Mouse (Mus musculus) forebrain, embryonic 12.5 days (tissue): ENCODE measurements around the gene Slfn2. TPM values are rescaled to one million over a fixed set of nuclear protein-coding genes. Genes with fewer than 3 reads are reported as not detected.
"Not testable (repeated sequence)": the region's sequence is repeated elsewhere in the genome, so short reads cannot be mapped to it uniquely, and the experiment has no call there.

ENCODE experiments used
- ATAC-seq: fragments of 200-750 bp; cut with Nextera tagmentation; 2 replicates; pipeline ENCODE4 v1.8.0; 2017; ENCODE audit warnings: moderate TSS enrichment; ENCODE audit not compliant: low FRiP score
- H3K27ac ChIP-seq: fragments of 300-500 bp; sonication (generic); 2 replicates; pipeline ENCODE4 v1.5.1; 2016; ENCODE audit warnings: mild to moderate bottlenecking
- H3K27me3 ChIP-seq: fragments of 300-500 bp; sonication (generic); 2 replicates; pipeline ENCODE4 v1.6.1; 2016; ENCODE audit warnings: mild to moderate bottlenecking
- H3K36me3 ChIP-seq: fragments of 300-500 bp; sonication (generic); replicated peaks from 2 replicates; pipeline ENCODE4 v1.6.1; 2016; ENCODE audit warnings: mild to moderate bottlenecking
- H3K4me1 ChIP-seq: fragments of 300-500 bp; sonication (generic); 2 replicates; pipeline ENCODE4 v1.6.1; 2016
- H3K4me2 ChIP-seq: fragments of 300-500 bp; sonication (generic); 2 replicates; pipeline ENCODE4 v1.6.1; 2016; ENCODE audit warnings: mild to moderate bottlenecking, moderate library complexity
- H3K4me3 ChIP-seq: fragments of 300-500 bp; sonication (generic); replicated peaks from 2 replicates; pipeline ENCODE4 v1.5.1; 2016; ENCODE audit warnings: mild to moderate bottlenecking
- H3K9ac ChIP-seq: fragments of 300-500 bp; sonication (generic); 2 replicates; pipeline ENCODE4 v1.6.1; 2016; ENCODE audit warnings: mild to moderate bottlenecking
- H3K9me3 ChIP-seq: fragments of 300-500 bp; sonication (generic); 2 replicates; pipeline ENCODE4 v1.6.1; 2016
- WGBS: fragments of 180-500 bp; shearing (Covaris S2); methylation state at CpG from one replicate; pipeline ENCODE4 v1.1.7; 2016; 5-methylcytosine and 5-hydroxymethylcytosine counted together
- polyA plus RNA-seq: library from polyadenylated mRNA; unstranded; fragments of >200 nt; fragmentation: Nextera tagmentation; extraction: Ambion mirVana; gene quantifications from 2 replicates; pipeline ENCODE4 v1.2.1, GENCODE M21; 2016

The Slfn2 gene
- 0.96 and 1.2 TPM in 2 replicates for polyA plus RNA-seq

- no peaks in the 10 kb centered on the region for H3K36me3 ChIP-seq
- H3K27ac ChIP-seq: no peak within 1 kb of the TSS
- H3K9me3 ChIP-seq: no peaks in the 10 kb centered on the region
- no peak for ATAC-seq
- 84% methylated on average over 2 of the region's 2 CpGs for WGBS
- no peak within 1 kb of the TSS for H3K4me3 ChIP-seq
- H3K9ac ChIP-seq: no peak within 1 kb of the TSS
- H3K4me1 ChIP-seq: no peaks in the 10 kb centered on the region; the same call in 1 of the 2 replicates
- H3K27me3 ChIP-seq: peaks cover 2% of the 10 kb centered on the region; the same call in 1 of the 2 replicates
- no peak within 1 kb of the TSS for H3K4me2 ChIP-seq
These were observed at the start of gene Slfn2 for GRCm38 (mm10) chr11:83064946-83065345. Gene Slfn2, plus strand, starts transcription at chr11:83065112.

DNA sequence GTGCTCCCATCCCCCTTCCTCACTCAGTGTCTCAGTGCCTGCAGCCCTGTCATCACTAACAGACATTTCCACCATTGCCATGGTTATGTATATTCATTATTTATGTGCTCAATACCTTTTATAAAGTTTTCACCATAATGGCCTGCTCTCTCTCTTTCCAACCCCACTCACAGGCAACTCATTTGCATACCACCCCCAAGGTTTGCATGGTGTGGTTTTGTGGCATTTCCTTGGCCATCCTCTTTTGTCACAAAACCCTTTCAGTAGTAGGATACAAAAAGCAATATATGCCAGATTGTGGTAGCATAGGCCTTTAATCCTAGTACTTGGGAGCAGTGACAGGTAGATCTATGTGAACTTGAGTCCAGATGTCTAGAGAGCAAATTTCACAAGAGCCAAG is 48.8 kb upstream of the Slfn2 start:
- H3K4me3 ChIP-seq: no peak overlapping the region
- ATAC-seq: no peak
- H3K9me3 ChIP-seq: no peaks in the 10 kb centered on the region
- H3K36me3 ChIP-seq: no peaks in the 10 kb centered on the region
- H3K4me1 ChIP-seq: no peaks in the 10 kb centered on the region
- H3K27ac ChIP-seq: no peak overlapping the region
- no peak overlapping the region for H3K4me2 ChIP-seq
- H3K27me3 ChIP-seq: no peaks in the 10 kb centered on the region
- H3K9ac ChIP-seq: no peak overlapping the region

DNA sequence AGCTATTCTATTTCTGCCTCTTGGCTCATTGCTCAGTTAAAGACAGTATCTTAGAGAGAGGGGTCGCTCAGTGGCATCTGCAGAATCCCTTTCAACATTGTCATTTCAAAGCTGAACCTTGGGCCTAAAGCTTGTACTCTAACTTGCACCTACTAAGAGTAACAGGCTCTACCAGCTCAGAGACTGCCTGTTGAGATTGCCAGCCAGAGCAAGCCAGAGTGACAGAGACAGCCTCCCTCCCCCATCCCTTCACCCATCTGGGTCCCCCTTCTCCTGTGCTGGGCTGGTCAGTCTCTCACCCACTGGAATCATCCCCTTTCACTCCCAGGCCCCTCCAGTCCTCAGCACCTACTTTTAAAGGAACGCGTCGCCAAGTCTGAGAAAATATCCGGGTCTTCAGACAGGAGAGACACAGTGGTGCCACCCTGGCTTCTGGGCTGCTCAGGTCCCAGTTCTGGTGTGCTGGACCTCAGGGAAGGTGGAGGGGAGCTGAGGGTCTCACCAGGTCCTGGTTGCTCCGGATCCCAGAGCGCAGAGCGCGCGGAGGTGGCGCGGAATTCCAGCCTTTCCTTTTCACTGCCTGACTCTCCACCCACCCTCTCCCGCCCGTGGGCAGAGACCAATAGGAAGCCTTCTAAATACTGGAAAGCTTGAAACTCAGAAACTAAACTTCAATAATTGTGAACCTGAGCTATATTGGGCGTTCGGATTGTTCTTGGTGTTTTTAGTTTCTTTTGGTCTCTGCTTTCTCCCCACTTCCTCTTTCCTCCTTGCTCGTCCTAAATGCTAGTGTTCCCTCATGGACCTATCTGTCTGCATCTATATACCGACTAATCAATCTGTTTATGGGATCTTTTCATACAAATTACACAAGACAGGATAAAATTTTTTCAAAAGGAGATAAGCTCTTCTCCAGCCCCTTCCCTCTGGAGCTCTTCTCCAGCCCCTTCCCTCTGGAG is 45.1 kb upstream of the Slfn2 start:
- H3K36me3 ChIP-seq, ATAC-seq: not testable (repeated sequence)
- 83% methylated on average over 18 of the region's 18 CpGs for WGBS

GRCm38 (mm10) chr11:83020621-83021020 is 44.3 kb upstream of the Slfn2 start, which contains the start of gene Slfn8:
Gene Slfn8, minus strand, starts transcription at chr11:83020810.
- no peak for ATAC-seq
- H3K4me1 ChIP-seq: no peaks in the 10 kb centered on the region
- no peak within 1 kb of the TSS for H3K9ac ChIP-seq
- no peak within 1 kb of the TSS for H3K4me2 ChIP-seq
- H3K36me3 ChIP-seq: no peaks in the 10 kb centered on the region
- WGBS: 76% methylated on average over 5 of the region's 5 CpGs
- H3K27me3 ChIP-seq: no peaks in the 10 kb centered on the region
- no peak within 1 kb of the TSS for H3K27ac ChIP-seq
- H3K9me3 ChIP-seq: no peaks in the 10 kb centered on the region
- no peak within 1 kb of the TSS for H3K4me3 ChIP-seq

More for the DNA sequence above, 45.1 kb upstream of the Slfn2 start:
- not testable (repeated sequence) for H3K4me3 ChIP-seq, H3K27me3 ChIP-seq, H3K9ac ChIP-seq, H3K27ac ChIP-seq, H3K4me2 ChIP-seq, H3K4me1 ChIP-seq, H3K9me3 ChIP-seq

- not testable (repeated sequence) for ATAC-seq, H3K9me3 ChIP-seq, H3K4me3 ChIP-seq, H3K36me3 ChIP-seq, H3K4me1 ChIP-seq, H3K27ac ChIP-seq, H3K9ac ChIP-seq, H3K4me2 ChIP-seq
- WGBS: 83% methylated on average over 3 of the region's 3 CpGs
- 0 out of 2 replicates have a peak, but pooled peaks cover 14% of the 10 kb centered on the region for H3K27me3 ChIP-seq
These were observed 26.2 kb upstream of the Slfn2 start for GRCm38 (mm10) chr11:83038686-83039085.

- H3K9ac ChIP-seq: no peak overlapping the region
- 57% methylated on average over 1 of the region's 1 CpGs for WGBS
- no peaks in the 10 kb centered on the region for H3K9me3 ChIP-seq
- H3K4me3 ChIP-seq: no peak overlapping the region
- H3K36me3 ChIP-seq: no peaks in the 10 kb centered on the region
- H3K4me1 ChIP-seq: no peaks in the 10 kb centered on the region
- H3K4me2 ChIP-seq: no peak overlapping the region
- no peak for ATAC-seq
- 0 out of 2 replicates have a peak, but pooled peaks cover 14% of the 10 kb centered on the region for H3K27me3 ChIP-seq
- no peak overlapping the region for H3K27ac ChIP-seq
These were observed 25.8 kb upstream of the Slfn2 start for GRCm38 (mm10) chr11:83039156-83039555.

GRCm38 (mm10) chr11:83039796-83040195 is 25.1 kb upstream of the Slfn2 start:
- Histone ChIP-seq H3K9me3 (no peaks in the 10 kb centered on the region), H3K4me1 (no peaks in the 10 kb centered on the region), H3K4me3 (no peak overlapping the region), H3K27me3 (0 out of 2 replicates have a peak, but pooled peaks cover 14% of the 10 kb centered on the region), H3K36me3 (no peaks in the 10 kb centered on the region), H3K27ac (no peak overlapping the region), H3K9ac (no peak overlapping the region), H3K4me2 (0 out of 2 replicates have a peak overlapping the region, but pooled peaks have one; percentile 17)
- WGBS: 11% methylated on average over 19 of the region's 19 CpGs
- ATAC-seq: no peak

- H3K36me3 ChIP-seq: no peaks in the 10 kb centered on the region
- no peak overlapping the region for H3K4me3 ChIP-seq
- 24% methylated on average over 1 of the region's 1 CpGs for WGBS
- no peak overlapping the region for H3K27ac ChIP-seq
- 0 out of 2 replicates have a peak, but pooled peaks cover 14% of the 10 kb centered on the region for H3K27me3 ChIP-seq
- H3K4me1 ChIP-seq: no peaks in the 10 kb centered on the region
- no peaks in the 10 kb centered on the region for H3K9me3 ChIP-seq
- H3K9ac ChIP-seq: no peak overlapping the region
- no peak for ATAC-seq
- no peak overlapping the region for H3K4me2 ChIP-seq
These were observed 24.6 kb upstream of the Slfn2 start for GRCm38 (mm10) chr11:83040325-83040724.

DNA sequence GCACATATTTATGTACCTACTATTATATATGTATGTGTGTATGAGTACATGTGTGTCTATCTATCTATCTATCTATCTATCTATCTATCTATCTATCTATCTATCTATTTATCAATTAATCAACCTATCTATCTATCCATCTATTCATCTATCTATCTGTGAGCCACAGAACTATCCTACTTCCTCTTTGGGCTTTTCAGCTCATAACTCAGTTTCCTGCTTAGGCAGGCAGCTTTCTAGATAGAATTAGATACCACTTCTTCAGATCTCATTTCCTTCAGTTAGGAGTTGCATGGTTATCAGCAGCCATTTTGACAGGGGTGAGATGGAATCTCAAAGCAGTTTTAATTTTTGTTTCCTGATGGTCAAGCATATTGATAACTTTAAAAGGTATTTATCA is 23.9 kb upstream of the Slfn2 start:
- no peak overlapping the region for H3K4me2 ChIP-seq
- H3K9me3 ChIP-seq: no peaks in the 10 kb centered on the region
- no peak overlapping the region for H3K27ac ChIP-seq
- H3K4me1 ChIP-seq: no peaks in the 10 kb centered on the region
- H3K36me3 ChIP-seq: no peaks in the 10 kb centered on the region
- H3K4me3 ChIP-seq: no peak overlapping the region
- ATAC-seq: no peak
- 0 out of 2 replicates have a peak, but pooled peaks cover 14% of the 10 kb centered on the region for H3K27me3 ChIP-seq
- H3K9ac ChIP-seq: no peak overlapping the region

DNA sequence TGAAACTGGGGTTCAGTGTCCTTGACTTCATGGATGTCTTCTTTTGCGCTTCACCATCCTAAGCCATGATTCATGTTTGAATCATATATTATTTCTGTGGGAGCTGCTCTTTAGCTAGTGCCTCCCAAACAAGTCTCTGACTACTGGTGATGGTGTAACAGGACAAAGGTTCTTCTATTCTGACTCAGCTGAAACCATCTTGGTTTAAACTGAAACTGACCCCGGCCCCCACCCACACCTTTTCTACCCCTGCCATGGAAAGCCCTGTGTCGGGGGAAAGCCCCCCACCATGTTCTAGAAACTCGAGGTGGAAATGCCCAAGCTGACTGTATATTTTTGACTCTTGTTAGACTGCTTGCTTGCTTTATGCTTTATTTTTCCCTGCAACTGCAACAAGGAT is 21.0 kb upstream of the Slfn2 start:
- Histone ChIP-seq H3K4me2 (no peak overlapping the region), H3K4me3 (no peak overlapping the region), H3K9me3 (no peaks in the 10 kb centered on the region), H3K36me3 (no peaks in the 10 kb centered on the region), H3K9ac (no peak overlapping the region), H3K27me3 (0 out of 2 replicates have a peak, but pooled peaks cover 14% of the 10 kb centered on the region), H3K27ac (no peak overlapping the region), H3K4me1 (no peaks in the 10 kb centered on the region)
- WGBS: 77% methylated on average over 4 of the region's 4 CpGs
- ATAC-seq: no peak

DNA sequence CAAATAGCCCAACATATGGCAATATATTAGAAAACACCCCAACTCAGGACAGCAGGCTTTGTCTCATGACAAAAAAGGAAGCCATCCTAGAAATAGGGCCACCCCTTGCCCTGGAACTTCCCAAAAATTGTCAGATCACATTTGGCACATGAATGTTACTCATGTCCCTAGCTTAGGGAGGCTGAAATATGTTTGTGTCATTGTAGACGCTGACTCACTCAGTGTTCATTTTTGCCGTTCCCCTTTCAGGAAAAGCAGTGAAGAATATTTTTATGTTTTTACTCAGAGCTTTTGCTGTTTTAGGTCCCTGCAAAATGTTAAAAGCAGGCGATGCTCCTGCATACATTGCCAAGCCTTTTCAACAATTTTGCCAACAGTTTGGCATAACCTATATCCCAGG is 19.3 kb upstream of the Slfn2 start:
- no peak overlapping the region for H3K9ac ChIP-seq
- no peak overlapping the region for H3K4me3 ChIP-seq
- no peak overlapping the region for H3K4me2 ChIP-seq
- ATAC-seq: no peak
- H3K27me3 ChIP-seq: no peaks in the 10 kb centered on the region
- no peaks in the 10 kb centered on the region for H3K36me3 ChIP-seq
- 82% methylated on average over 3 of the region's 3 CpGs for WGBS
- no peak overlapping the region for H3K27ac ChIP-seq
- H3K9me3 ChIP-seq: no peaks in the 10 kb centered on the region
- no peaks in the 10 kb centered on the region for H3K4me1 ChIP-seq

DNA sequence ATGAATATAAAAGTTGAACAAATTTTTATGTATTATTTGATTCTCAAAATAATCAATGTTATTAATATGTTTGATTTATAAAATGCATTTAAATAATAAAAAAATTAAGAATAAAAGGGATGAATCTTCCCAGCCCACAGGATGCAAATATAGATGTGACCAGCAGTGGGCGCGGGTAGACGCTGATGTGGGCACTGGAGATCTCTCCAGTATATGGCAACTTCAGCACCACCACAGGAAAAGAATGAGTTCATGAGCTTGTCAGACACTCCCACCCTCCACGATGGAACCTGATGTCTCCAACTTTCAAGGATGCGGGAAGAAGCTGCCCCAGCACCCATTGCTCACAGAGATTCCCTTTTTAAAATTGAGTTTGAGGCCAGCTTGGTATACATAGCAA is 7.0 kb upstream of the Slfn2 start:
- H3K27me3 ChIP-seq: peaks cover 2% of the 10 kb centered on the region; the same call in 1 of the 2 replicates
- H3K36me3 ChIP-seq: no peaks in the 10 kb centered on the region
- WGBS: 12% methylated on average over 5 of the region's 5 CpGs
- H3K4me1 ChIP-seq: no peaks in the 10 kb centered on the region
- no peak overlapping the region for H3K4me2 ChIP-seq
- no peak for ATAC-seq
- H3K4me3 ChIP-seq: no peak overlapping the region
- H3K27ac ChIP-seq: no peak overlapping the region
- H3K9ac ChIP-seq: no peak overlapping the region
- no peaks in the 10 kb centered on the region for H3K9me3 ChIP-seq
